Mouse (Mus musculus) stomach, postnatal 0 days (tissue): ENCODE measurements around the gene Smim12.

ENCODE experiments used
- CTCF ChIP-seq: IDR thresholded peaks from 2 replicates; pipeline ENCODE4 v1.5.1; 2016; ENCODE audit warnings: antibody characterized with exemption, low read depth, mild to moderate bottlenecking, moderate library complexity
- EP300 ChIP-seq: optimal IDR thresholded peaks from 2 replicates; pipeline ENCODE3; 2016; ENCODE audit warnings: antibody characterized with exemption

DNA sequence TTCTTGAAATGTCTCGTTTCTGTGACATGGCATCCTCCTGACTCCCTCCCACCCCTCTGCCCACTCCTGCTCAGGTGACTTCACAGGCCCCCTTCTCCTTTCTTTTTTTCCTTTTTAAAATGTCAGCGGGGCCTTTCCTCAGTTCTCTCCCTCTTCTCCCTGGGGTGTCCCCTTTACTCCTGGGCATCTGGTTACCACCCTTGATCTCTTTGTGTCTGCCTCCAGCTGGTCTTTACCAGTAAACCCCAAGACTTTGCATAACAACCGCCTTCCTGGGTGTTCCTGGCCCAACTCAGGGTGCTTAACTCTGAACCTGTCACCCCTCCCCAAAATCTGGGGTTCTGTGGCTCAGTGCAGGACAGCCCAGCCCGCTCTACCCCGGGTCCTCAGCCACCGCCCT, 45.0 kb upstream of the Smim12 start:
- TF ChIP-seq CTCF = no peak
- no peak for TF ChIP-seq EP300
